Mouse (Mus musculus) layer of hippocampus, postnatal 10 days (tissue): ENCODE measurements around the gene Fbxo42. TPM values are rescaled to one million over a fixed set of nuclear protein-coding genes. Genes with fewer than 3 reads are reported as not detected.
A peak's percentile ranks its signal among the peaks of the same experiment; 100 is the strongest.
"Not testable (repeated sequence)": the region's sequence is repeated elsewhere in the genome, so short reads cannot be mapped to it uniquely, and the experiment has no call there.

Source experiments
- DNase-seq, 2 experiments: peaks; one replicate each; pipeline ENCODE4 v3.0.0; 2021; ENCODE audit warnings: low spot score in 2 of 2
- total RNA-seq, 2 experiments: library from RNA; stranded (reverse); gene quantifications; 2 replicates each; pipeline ENCODE4 v1.2.3; 2021

Fbxo42 gene
- total RNA-seq, 2 experiments from 2014 or later: 28.6 to 33.0 TPM

GRCm38 (mm10) chr4:141134751-141135530, 12.8 kb upstream of the Fbxo42 start:
- DNase-seq: no peak

- no peak for DNase-seq
Observed at GRCm38 (mm10) chr4:141136126-141136525, 11.6 kb upstream of the Fbxo42 start.

GRCm38 (mm10) chr4:141137740-141138139, 10.0 kb upstream of the Fbxo42 start:
- DNase-seq: not testable (repeated sequence)

- no peak for DNase-seq
Observed at GRCm38 (mm10) chr4:141138425-141139115, 9.1 kb upstream of the Fbxo42 start.

- peak; percentile 98 to 99 for DNase-seq
Observed at GRCm38 (mm10) chr4:141139116-141139970, 8.4 kb upstream of the Fbxo42 start, which contains the start of gene Szrd1. TSS of gene Szrd1 (minus strand) at chr4:141139775.

- DNase-seq: not testable (repeated sequence)
Observed at GRCm38 (mm10) chr4:141140354-141140753, 7.4 kb upstream of the Fbxo42 start.

GRCm38 (mm10) chr4:141140967-141141366, 6.7 kb upstream of the Fbxo42 start:
- no peak for DNase-seq

- peak; percentile 84 to 86 for DNase-seq
Observed at GRCm38 (mm10) chr4:141142285-141142811, 5.4 kb upstream of the Fbxo42 start.

GRCm38 (mm10) chr4:141145124-141145523, 2.6 kb upstream of the Fbxo42 start:
- not testable (repeated sequence) for DNase-seq

- no peak for DNase-seq
Observed at GRCm38 (mm10) chr4:141146491-141147033, 1.2 kb upstream of the Fbxo42 start.

- peak in 1 of 2 experiments; percentile 43 for DNase-seq
Observed at GRCm38 (mm10) chr4:141148009-141148801, 492 bp downstream of the Fbxo42 start.

GRCm38 (mm10) chr4:141149116-141149515, 1.4 kb downstream of the Fbxo42 start:
- no peak for DNase-seq

GRCm38 (mm10) chr4:141157485-141157884, 9.8 kb downstream of the Fbxo42 start:
- DNase-seq: no peak

GRCm38 (mm10) chr4:141158609-141159008, 10.9 kb downstream of the Fbxo42 start:
- no peak for DNase-seq

GRCm38 (mm10) chr4:141159093-141159492, 11.4 kb downstream of the Fbxo42 start:
- DNase-seq: no peak

- DNase-seq: no peak
Observed at GRCm38 (mm10) chr4:141159666-141160065, 12.0 kb downstream of the Fbxo42 start.

- no peak for DNase-seq
Observed at GRCm38 (mm10) chr4:141160193-141160592, 12.5 kb downstream of the Fbxo42 start.

- DNase-seq: no peak
Observed at GRCm38 (mm10) chr4:141161699-141162208, 14.0 kb downstream of the Fbxo42 start.

- no peak for DNase-seq
Observed at GRCm38 (mm10) chr4:141163729-141164128, 16.0 kb downstream of the Fbxo42 start.
